Mouse (Mus musculus) E14TG2a.4 (cell line): ENCODE results near the gene Slf2.
A peak's percentile ranks its signal among the peaks of the same experiment; 100 is the strongest.

Experiments
- H3K27me3 ChIP-seq: 2 replicates; pipeline ENCODE4 v1.6.1; 2014; ENCODE audit warnings: low read length, control low read depth; ENCODE audit not compliant: insufficient read depth
- H3K36me3 ChIP-seq: 2 replicates; pipeline ENCODE4 v1.6.1; 2014; ENCODE audit warnings: low read length, control low read depth; ENCODE audit not compliant: insufficient read depth
- H3K4me1 ChIP-seq: replicated peaks from 2 replicates; pipeline ENCODE4 v1.6.1; 2014; ENCODE audit warnings: low read depth, low read length, control low read depth
- H3K4me3 ChIP-seq: replicated peaks from 2 replicates; pipeline ENCODE4 v1.5.1; 2014; ENCODE audit warnings: mild to moderate bottlenecking, low read length
- H3K9me3 ChIP-seq: 2 replicates; pipeline ENCODE4 v1.6.1; 2014; ENCODE audit warnings: low read length, control low read depth
- CTCF ChIP-seq: conservative IDR thresholded peaks from 2 replicates; pipeline ENCODE4 v1.5.1; 2014; ENCODE audit warnings: low read length
- NANOG ChIP-seq: IDR thresholded peaks from 2 replicates; pipeline ENCODE4 v1.6.1; 2014; ENCODE audit warnings: borderline replicate concordance, low read length, mixed read lengths
- POU5F1 ChIP-seq: IDR thresholded peaks from 2 replicates; pipeline ENCODE4 v1.6.1; 2014; ENCODE audit warnings: low read length, borderline replicate concordance

The Slf2 gene

GRCm38 (mm10) chr19:44991031-44991430, 60.1 kb downstream of the Slf2 start:
- Histone ChIP-seq H3K27me3 (peaks cover 39% of the 10 kb centered on the region), H3K9me3 (no peaks in the 10 kb centered on the region), H3K4me1 (peaks cover 54% of the 10 kb centered on the region), H3K4me3 (peak overlapping the region; percentile 20; the same call in 1 of the 2 replicates), H3K36me3 (0 out of 2 replicates have a peak, but pooled peaks cover 6% of the 10 kb centered on the region)
- TF ChIP-seq CTCF, result no peak
- TF ChIP-seq POU5F1, result no peak
- TF ChIP-seq NANOG, result no peak

GRCm38 (mm10) chr19:44992246-44992645, 61.3 kb downstream of the Slf2 start:
- no peak for TF ChIP-seq CTCF
- no peak for TF ChIP-seq NANOG
- no peak for TF ChIP-seq POU5F1
- Histone ChIP-seq H3K4me1 (peaks cover 62% of the 10 kb centered on the region), H3K4me3 (peak overlapping the region; percentile 49)

GRCm38 (mm10) chr19:44992712-44993111, 61.8 kb downstream of the Slf2 start:
- TF ChIP-seq CTCF, result no peak
- no peak for TF ChIP-seq POU5F1
- no peak for TF ChIP-seq NANOG
- Histone ChIP-seq H3K36me3 (peaks cover 12% of the 10 kb centered on the region), H3K4me3 (peak overlapping the region; percentile 49), H3K9me3 (no peaks in the 10 kb centered on the region), H3K27me3 (peaks cover 28% of the 10 kb centered on the region), H3K4me1 (peaks cover 67% of the 10 kb centered on the region)

More at GRCm38 (mm10) chr19:44992246-44992645, 61.3 kb downstream of the Slf2 start:
- no peaks in the 10 kb centered on the region for H3K9me3 ChIP-seq
- peaks cover 7% of the 10 kb centered on the region for H3K36me3 ChIP-seq
- peaks cover 32% of the 10 kb centered on the region for H3K27me3 ChIP-seq

- H3K4me3 ChIP-seq, result no peak overlapping the region
- peaks cover 59% of the 10 kb centered on the region for H3K36me3 ChIP-seq
- no peaks in the 10 kb centered on the region for H3K9me3 ChIP-seq
- H3K4me1 ChIP-seq, result peaks cover 47% of the 10 kb centered on the region
- H3K27me3 ChIP-seq, result no peaks in the 10 kb centered on the region
- TF ChIP-seq NANOG (no peak), CTCF (no peak), POU5F1 (no peak)
Measured at GRCm38 (mm10) chr19:44997786-44998185, 66.8 kb downstream of the Slf2 start.

GRCm38 (mm10) chr19:44999647-45000046, 68.7 kb downstream of the Slf2 start:
- TF ChIP-seq NANOG, result no peak
- TF ChIP-seq POU5F1, result no peak
- TF ChIP-seq CTCF, result no peak
- Histone ChIP-seq H3K36me3 (peaks cover 75% of the 10 kb centered on the region), H3K4me3 (no peak overlapping the region), H3K27me3 (no peaks in the 10 kb centered on the region), H3K9me3 (no peaks in the 10 kb centered on the region), H3K4me1 (peaks cover 62% of the 10 kb centered on the region)

- peaks cover 80% of the 10 kb centered on the region for H3K36me3 ChIP-seq
- H3K9me3 ChIP-seq, result no peaks in the 10 kb centered on the region
- peaks cover 58% of the 10 kb centered on the region for H3K4me1 ChIP-seq
- H3K4me3 ChIP-seq, result no peak overlapping the region
- peak; percentile 23 for TF ChIP-seq CTCF
- no peak for TF ChIP-seq POU5F1
- TF ChIP-seq NANOG, result no peak
- no peaks in the 10 kb centered on the region for H3K27me3 ChIP-seq
Measured at GRCm38 (mm10) chr19:45002301-45002700, 71.3 kb downstream of the Slf2 start.

GRCm38 (mm10) chr19:45003740-45004516, 73.0 kb downstream of the Slf2 start:
- peak overlapping the region; percentile 37; the same call in 1 of the 2 replicates for H3K4me3 ChIP-seq
- TF ChIP-seq NANOG (no peak), POU5F1 (no peak), CTCF (no peak)
- no peaks in the 10 kb centered on the region for H3K9me3 ChIP-seq
- H3K36me3 ChIP-seq, result peaks cover 80% of the 10 kb centered on the region
- no peaks in the 10 kb centered on the region for H3K27me3 ChIP-seq
- peaks cover 66% of the 10 kb centered on the region for H3K4me1 ChIP-seq

GRCm38 (mm10) chr19:45005444-45005843, 74.5 kb downstream of the Slf2 start, which contains the start of gene Twnk:
TSS of gene Twnk (plus strand) at chr19:45005663.
- Histone ChIP-seq H3K27me3 (no peaks in the 10 kb centered on the region), H3K9me3 (no peaks in the 10 kb centered on the region)
- TF ChIP-seq NANOG, result no peak
- TF ChIP-seq CTCF, result no peak
- TF ChIP-seq POU5F1, result no peak

More at GRCm38 (mm10) chr19:45005444-45005843, 74.5 kb downstream of the Slf2 start, which contains the start of gene Twnk:
- peak within 1 kb of the TSS; percentile 99 for H3K4me3 ChIP-seq
- peaks cover 78% of the 10 kb centered on the region for H3K4me1 ChIP-seq
- peaks cover 79% of the 10 kb centered on the region for H3K36me3 ChIP-seq
